Mouse (Mus musculus): ENCODE results near the gene Efnb3.

GRCm38 (mm10) chr11:69594853-69595252, 34.8 kb upstream of the Efnb3 start:
- TF ChIP-seq EP300 (IDR thresholded peaks at IDR 0.05; ENCODE audit: low read length) (no peak), HCFC1 (IDR thresholded peaks at IDR 0.05; ENCODE audit: low read depth, low read length) (no peak), CTCF (conservative IDR thresholded peaks at IDR 0.05 in 1 of 2, IDR thresholded peaks at IDR 0.05 in 1 of 2; ENCODE audit: low read depth in 2 of 2, low read length in 2 of 2) (no peak)
